7 mouse cellular contexts compared by ENCODE assay signal in genomic region chr19:5424782-5425741, GRCm38 (mm10). TPM values are rescaled to one million over a fixed set of nuclear protein-coding genes. Genes with fewer than 3 reads are reported as not detected.
A peak's percentile ranks its signal among the peaks of the same experiment; 100 is the strongest.
DNase-seq lines count a peak whose midpoint lies in the region; ATAC-seq lines count a peak whose summit lies in the region.

TSS of gene Drap1 (minus strand) at chr19:5424979.
TSS of gene AI837181 (plus strand) at chr19:5425144.

- H3K27me3 ChIP-seq in intestine, embryonic 15.5 days (replicated peaks), result no peaks in the 10 kb centered on the region
- H3K27me3 ChIP-seq in midbrain, embryonic 10.5 days (ENCODE audit: low read depth, poor library complexity, severe bottlenecking), result no peaks in the 10 kb centered on the region

- H3K9me3 ChIP-seq in intestine, embryonic 15.5 days, result no peaks in the 10 kb centered on the region
- no peaks in the 10 kb centered on the region for H3K9me3 ChIP-seq in midbrain, embryonic 10.5 days (replicated peaks)

- intact Hi-C loops in gastrocnemius, postnatal 36 days (cut with DNase I), result no loop called here
- intact Hi-C loops in left cerebral cortex, postnatal 25 days (cut with DNase I), result loop anchor here (1.0 to 2.0 kb wide), 4 partner anchors 32 to 64 kb away; partner anchors contain the start of genes Ccdc85b, Eif1ad, Mus81 and Sart1

- peaks cover 28% of the 10 kb centered on the region for H3K4me1 ChIP-seq in intestine, embryonic 15.5 days (replicated peaks)
- H3K4me1 ChIP-seq in midbrain, embryonic 10.5 days, result peaks cover 39% of the 10 kb centered on the region

- H3K27ac ChIP-seq in intestine, embryonic 15.5 days, result peak within 1 kb of the TSS; percentile 94
- H3K27ac ChIP-seq in midbrain, embryonic 10.5 days (replicated peaks), result peak within 1 kb of the TSS; percentile 97

- peak; percentile 94 for DNase-seq in adrenal gland, adult 18-20 months (ENCODE audit: low spot score in 2 of 2)
- peak; percentile 99 for DNase-seq in embryo, embryonic 11 days
- DNase-seq in gastrocnemius, postnatal 36 days, result peak; percentile 90 to 95
- peak; percentile 92 to 95 for DNase-seq in left cerebral cortex, postnatal 25 days (ENCODE audit: low spot score in 2 of 2)
- peak; percentile 98 for DNase-seq in midbrain, embryonic 10.5 days (ENCODE audit: low spot score)
- peak; percentile 97 for DNase-seq in right cerebral cortex, postnatal 4 days

- H3K4me2 ChIP-seq in intestine, embryonic 15.5 days (replicated peaks), result peak within 1 kb of the TSS; percentile 92

- WGBS in intestine, embryonic 15.5 days, result under 1% methylated on average over 86 of the region's 87 CpGs
- WGBS in midbrain, embryonic 10.5 days, result under 1% methylated on average over 83 of the region's 87 CpGs

- H3K36me3 ChIP-seq in intestine, embryonic 15.5 days, result peaks cover 17% of the 10 kb centered on the region
- H3K36me3 ChIP-seq in midbrain, embryonic 10.5 days, result peaks cover 55% of the 10 kb centered on the region

- H3K4me3 ChIP-seq in intestine, embryonic 15.5 days (replicated peaks), result peak within 1 kb of the TSS; percentile 83
- peak within 1 kb of the TSS; percentile 89 for H3K4me3 ChIP-seq in midbrain, embryonic 10.5 days

- peak; percentile 94 for ATAC-seq in intestine, embryonic 15.5 days

- H3K9ac ChIP-seq in intestine, embryonic 15.5 days, result peak within 1 kb of the TSS; percentile 90

RNA-seq across cellular contexts. Expression of gene Drap1, which starts in this region (rescaled TPM):
- 100 to 1,000 TPM; 266 to 283 TPM for total RNA-seq in adrenal gland, adult 18-20 months (2021)
- total RNA-seq in gastrocnemius, postnatal 36 days (2021), result 100 to 1,000 TPM; 531 to 582 TPM
- 198 and 200 TPM in 2 replicates for polyA plus RNA-seq in intestine, embryonic 15.5 days (2015; fragmentation: Nextera tagmentation; extraction: Ambion mirVana)
- 100 to 1,000 TPM; 197 to 233 TPM for total RNA-seq in left cerebral cortex, postnatal 25 days (2021)
- polyA plus RNA-seq in midbrain, embryonic 10.5 days (2016; fragmentation: Nextera tagmentation; extraction: Ambion mirVana), result 221 and 228 TPM in 2 replicates

RNA-seq across cellular contexts. Expression of gene AI837181, which starts in this region (rescaled TPM):
- total RNA-seq in adrenal gland, adult 18-20 months (2021), result 10 to 100 TPM; 46.5 to 47.2 TPM
- total RNA-seq in gastrocnemius, postnatal 36 days (2021), result 10 to 100 TPM; 32.7 to 33.6 TPM
- 42.6 and 45.8 TPM in 2 replicates for polyA plus RNA-seq in intestine, embryonic 15.5 days (2015; fragmentation: Nextera tagmentation; extraction: Ambion mirVana)
- total RNA-seq in left cerebral cortex, postnatal 25 days (2021), result 10 to 100 TPM; 70.2 to 73.3 TPM
- 45.1 and 48.5 TPM in 2 replicates for polyA plus RNA-seq in midbrain, embryonic 10.5 days (2016; fragmentation: Nextera tagmentation; extraction: Ambion mirVana)

Comparison
In these comparisons a context has a peak if more than half of its experiments do, and no peak if none do; other contexts are left out.
1. Peak in every context shown above with its lines: DNase-seq, ATAC-seq, H3K4me3 ChIP-seq and H3K27ac ChIP-seq.